In the genomic region with DNA sequence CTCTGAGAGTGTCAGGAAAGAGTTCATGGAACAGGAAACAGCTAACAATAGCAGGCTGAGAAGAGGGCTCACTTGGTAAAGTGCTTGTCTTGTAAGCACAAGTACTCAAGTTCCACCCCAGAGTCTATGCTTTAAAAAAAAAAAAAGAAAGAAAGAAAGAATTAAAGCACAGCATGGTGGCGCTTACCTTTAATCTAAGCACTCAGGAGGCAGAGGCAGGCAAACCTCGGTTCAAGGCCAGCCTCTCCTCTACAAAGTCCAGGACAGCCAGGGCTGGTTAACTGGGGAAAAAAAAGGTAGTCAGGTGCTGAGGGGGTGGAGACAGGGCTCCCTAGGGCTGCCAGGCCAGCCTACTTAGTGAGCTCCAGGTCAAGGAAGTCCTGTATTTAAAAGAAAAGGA, we compare ENCODE assay signal across 18 mouse cellular contexts.
"Had no signal": no experiment of that assay in that cellular context is flagged by ENCODE, and none has a peak within 500 bp of the region (broad histone marks: within the 10 kb centered on the region; RNA-seq: fewer than 3 reads in every experiment).

No protein-coding gene starts in this region.

- ATAC-seq: midbrain, embryonic 16.5 days had no signal

- DNase-seq: lung, adult 18-20 months; lung, postnatal 10 days; lung, postnatal 4 days; midbrain, embryonic 14.5 days; retina, postnatal 1 day; right cerebral cortex, adult 18-20 months; right cerebral cortex, postnatal 25 days; right cerebral cortex, postnatal 4 days; spleen, adult 18-20 months; thymus, adult 18-20 months; thymus, postnatal 14 days; thymus, postnatal 4 days had no signal

- H3K27me3 ChIP-seq: neural tube, embryonic 15.5 days had no signal

- H3K27ac ChIP-seq: midbrain, embryonic 10.5 days; midbrain, embryonic 12.5 days; neural tube, embryonic 13.5 days; neural tube, embryonic 15.5 days had no signal

- H3K4me3 ChIP-seq: midbrain, embryonic 10.5 days; midbrain, embryonic 12.5 days; myocyte; neural tube, embryonic 13.5 days; neural tube, embryonic 15.5 days had no signal

- H3K36me3 ChIP-seq: midbrain, embryonic 10.5 days; midbrain, embryonic 12.5 days; neural tube, embryonic 13.5 days; neural tube, embryonic 15.5 days had no signal

- H3K4me2 ChIP-seq: midbrain, embryonic 12.5 days; neural tube, embryonic 13.5 days; neural tube, embryonic 15.5 days had no signal

- H3K4me1 ChIP-seq: midbrain, embryonic 10.5 days; midbrain, embryonic 12.5 days; neural tube, embryonic 13.5 days; neural tube, embryonic 15.5 days had no signal

- H3K9me3 ChIP-seq: midbrain, embryonic 10.5 days; midbrain, embryonic 12.5 days; neural tube, embryonic 13.5 days; neural tube, embryonic 15.5 days had no signal

- H3K9ac ChIP-seq: midbrain, embryonic 12.5 days; neural tube, embryonic 13.5 days; neural tube, embryonic 15.5 days had no signal
